Mouse (Mus musculus): ENCODE measurements around the gene Rce1.

GRCm38 (mm10) chr19:4605654-4606053 is 19.8 kb downstream of the Rce1 start:
- TF ChIP-seq CTCF (IDR thresholded peaks at IDR 0.05; ENCODE audit: low read depth, low read length) (no peak), EP300 (IDR thresholded peaks at IDR 0.05; ENCODE audit: insufficient read depth, low read depth, low read length) (no peak)
